Mouse (Mus musculus) midbrain, embryonic 10.5 days (tissue): ENCODE data around the gene Slc27a2. TPM values are rescaled to one million over a fixed set of nuclear protein-coding genes. Genes with fewer than 3 reads are reported as not detected.
"Not testable (repeated sequence)": the region's sequence is repeated elsewhere in the genome, so short reads cannot be mapped to it uniquely, and the experiment has no call there.

ENCODE experiments used
- DNase-seq: peaks from one replicate; pipeline ENCODE4 v3.0.0-alpha.2; 2017; ENCODE audit warnings: low spot score
- H3K27ac ChIP-seq: fragments of 300-500 bp; sonication (generic); replicated peaks from 2 replicates; pipeline ENCODE4 v1.5.1; 2016; ENCODE audit warnings: mild to moderate bottlenecking
- H3K27me3 ChIP-seq: fragments of 300-500 bp; sonication (generic); 2 replicates; pipeline ENCODE4 v1.6.1; 2016; ENCODE audit warnings: low read depth, mild to moderate bottlenecking; ENCODE audit not compliant: poor library complexity, severe bottlenecking
- H3K36me3 ChIP-seq: fragments of 300-500 bp; sonication (generic); 2 replicates; pipeline ENCODE4 v1.6.1; 2016; ENCODE audit warnings: mild to moderate bottlenecking, moderate library complexity
- H3K4me1 ChIP-seq: fragments of 300-500 bp; sonication (generic); 2 replicates; pipeline ENCODE4 v1.6.1; 2016
- H3K4me3 ChIP-seq: fragments of 300-500 bp; sonication (generic); 2 replicates; pipeline ENCODE4 v1.5.1; 2016; ENCODE audit warnings: mild to moderate bottlenecking, moderate library complexity
- H3K9me3 ChIP-seq: fragments of 300-500 bp; sonication (generic); replicated peaks from 2 replicates; pipeline ENCODE4 v1.6.1; 2016; ENCODE audit warnings: mild to moderate bottlenecking
- WGBS: fragments of 180-500 bp; shearing (Covaris S2); methylation state at CpG from one replicate; pipeline ENCODE4 v1.1.7; 2016; 5-methylcytosine and 5-hydroxymethylcytosine counted together
- polyA plus RNA-seq: library from polyadenylated mRNA; unstranded; fragments of >200 nt; fragmentation: Nextera tagmentation; extraction: Ambion mirVana; gene quantifications from 2 replicates; pipeline ENCODE4 v1.2.1, GENCODE M21; 2016

The Slc27a2 gene
- polyA plus RNA-seq, 1 experiment from 2014 or later = 1.3 TPM

- DNase-seq = no peak
- Histone ChIP-seq H3K27ac (no peak overlapping the region), H3K9me3 (no peaks in the 10 kb centered on the region), H3K4me3 (no peak overlapping the region), H3K27me3 (no peaks in the 10 kb centered on the region; the same call in 1 of the 2 replicates), H3K36me3 (no peaks in the 10 kb centered on the region), H3K4me1 (peaks cover 6% of the 10 kb centered on the region; the same call in 1 of the 2 replicates)
- WGBS = 82% methylated on average over 20 of the region's 20 CpGs
Observed at GRCm38 (mm10) chr2:126597279-126598241, 45.4 kb downstream of the Slc27a2 start.

- Histone ChIP-seq H3K4me1 (peaks cover 6% of the 10 kb centered on the region; the same call in 1 of the 2 replicates), H3K27ac (no peak overlapping the region), H3K27me3 (no peaks in the 10 kb centered on the region; the same call in 1 of the 2 replicates), H3K9me3 (no peaks in the 10 kb centered on the region), H3K4me3 (no peak overlapping the region), H3K36me3 (no peaks in the 10 kb centered on the region)
- DNase-seq = no peak
- WGBS = 55% methylated on average over 2 of the region's 2 CpGs
Observed at GRCm38 (mm10) chr2:126598359-126598758, 46.2 kb downstream of the Slc27a2 start.

- DNase-seq = no peak
- no peaks in the 10 kb centered on the region; the same call in 1 of the 2 replicates for H3K27me3 ChIP-seq
- H3K27ac ChIP-seq = no peak overlapping the region
- H3K4me3 ChIP-seq = no peak overlapping the region
- 19% methylated on average over 3 of the region's 3 CpGs for WGBS
- no peaks in the 10 kb centered on the region for H3K9me3 ChIP-seq
- H3K36me3 ChIP-seq = no peaks in the 10 kb centered on the region
- peaks cover 4% of the 10 kb centered on the region; the same call in 1 of the 2 replicates for H3K4me1 ChIP-seq
Observed at GRCm38 (mm10) chr2:126599005-126599404, 46.8 kb downstream of the Slc27a2 start.

GRCm38 (mm10) chr2:126600533-126600932, 48.3 kb downstream of the Slc27a2 start:
- WGBS = 84% methylated on average over 14 of the region's 14 CpGs
- no peaks in the 10 kb centered on the region for H3K4me1 ChIP-seq
- H3K4me3 ChIP-seq = no peak overlapping the region
- H3K36me3 ChIP-seq = no peaks in the 10 kb centered on the region
- H3K9me3 ChIP-seq = no peaks in the 10 kb centered on the region
- no peaks in the 10 kb centered on the region for H3K27me3 ChIP-seq
- no peak overlapping the region for H3K27ac ChIP-seq
- DNase-seq = no peak

GRCm38 (mm10) chr2:126601918-126602600, 49.9 kb downstream of the Slc27a2 start:
- WGBS = 89% methylated on average over 14 of the region's 14 CpGs
- Histone ChIP-seq H3K27ac (no peak overlapping the region), H3K36me3 (no peaks in the 10 kb centered on the region), H3K4me3 (no peak overlapping the region), H3K4me1 (no peaks in the 10 kb centered on the region), H3K9me3 (no peaks in the 10 kb centered on the region), H3K27me3 (no peaks in the 10 kb centered on the region)
- DNase-seq = no peak

GRCm38 (mm10) chr2:126606061-126606687, 54.0 kb downstream of the Slc27a2 start:
- 88% methylated on average over 15 of the region's 15 CpGs for WGBS

GRCm38 (mm10) chr2:126606688-126607062, 54.5 kb downstream of the Slc27a2 start:
- no peaks in the 10 kb centered on the region for H3K9me3 ChIP-seq
- H3K27me3 ChIP-seq = no peaks in the 10 kb centered on the region
- DNase-seq = no peak
- no peak overlapping the region for H3K27ac ChIP-seq
- H3K4me3 ChIP-seq = no peak overlapping the region
- WGBS = 71% methylated on average over 4 of the region's 4 CpGs
- no peaks in the 10 kb centered on the region for H3K4me1 ChIP-seq
- no peaks in the 10 kb centered on the region for H3K36me3 ChIP-seq

More at GRCm38 (mm10) chr2:126606061-126606687, 54.0 kb downstream of the Slc27a2 start:
- DNase-seq = no peak
- Histone ChIP-seq H3K9me3 (no peaks in the 10 kb centered on the region), H3K36me3 (no peaks in the 10 kb centered on the region), H3K27me3 (no peaks in the 10 kb centered on the region), H3K27ac (no peak overlapping the region), H3K4me1 (no peaks in the 10 kb centered on the region), H3K4me3 (no peak overlapping the region)

GRCm38 (mm10) chr2:126607553-126608203, 55.5 kb downstream of the Slc27a2 start:
- Histone ChIP-seq H3K27me3 (no peaks in the 10 kb centered on the region), H3K36me3 (no peaks in the 10 kb centered on the region), H3K9me3 (no peaks in the 10 kb centered on the region), H3K4me1 (no peaks in the 10 kb centered on the region), H3K27ac (no peak overlapping the region), H3K4me3 (no peak overlapping the region)
- DNase-seq = no peak
- 80% methylated on average over 10 of the region's 10 CpGs for WGBS

- not testable (repeated sequence) for H3K4me1 ChIP-seq, H3K9me3 ChIP-seq, DNase-seq, H3K36me3 ChIP-seq, H3K27me3 ChIP-seq, H3K4me3 ChIP-seq, H3K27ac ChIP-seq
- WGBS = 83% methylated on average over 12 of the region's 12 CpGs
Observed at GRCm38 (mm10) chr2:126609600-126609999, 57.4 kb downstream of the Slc27a2 start.

- H3K4me1 ChIP-seq = peaks cover 10% of the 10 kb centered on the region
- no peaks in the 10 kb centered on the region for H3K27me3 ChIP-seq
- 91% methylated on average over 3 of the region's 3 CpGs for WGBS
- no peak for DNase-seq
- no peaks in the 10 kb centered on the region for H3K36me3 ChIP-seq
- no peak overlapping the region for H3K4me3 ChIP-seq
- H3K27ac ChIP-seq = no peak overlapping the region
- H3K9me3 ChIP-seq = no peaks in the 10 kb centered on the region
Observed at GRCm38 (mm10) chr2:126615355-126615754, 63.1 kb downstream of the Slc27a2 start.

- Histone ChIP-seq H3K9me3 (no peaks in the 10 kb centered on the region), H3K4me1 (peaks cover 10% of the 10 kb centered on the region), H3K27ac (no peak overlapping the region), H3K4me3 (no peak overlapping the region), H3K27me3 (no peaks in the 10 kb centered on the region), H3K36me3 (no peaks in the 10 kb centered on the region)
- WGBS = 31% methylated on average over 8 of the region's 8 CpGs
- DNase-seq = no peak
Observed at GRCm38 (mm10) chr2:126618470-126619179, 66.4 kb downstream of the Slc27a2 start.
